Mouse (Mus musculus) erythroblast, adult 5-6 weeks (primary cell): ENCODE results near the gene Oas1h. TPM values are rescaled to one million over a fixed set of nuclear protein-coding genes. Genes with fewer than 3 reads are reported as not detected.
"Not testable (repeated sequence)": the region's sequence is repeated elsewhere in the genome, so short reads cannot be mapped to it uniquely, and the experiment has no call there.

Experiments used
- ATAC-seq: replicated peaks from 2 replicates; pipeline ENCODE4 v1.8.0; 2016; ENCODE audit warnings: moderate number of reproducible peaks, mild to moderate bottlenecking, moderate TSS enrichment, inconsistent platforms; ENCODE audit not compliant: poor library complexity, low FRiP score, severe bottlenecking
- total RNA-seq, 2 experiments: library from RNA; stranded (forward) in 1 of 2; stranded (reverse) in 1 of 2; fragments of 150-400 nt in 1 of 2; fragments of 200-764, 138-1000 nt in 1 of 2; gene quantifications; 2 replicates each; pipeline versions ENCODE4 v1.2.3 to v1.2.4; 2015 to 2017; ENCODE audit warnings: low replicate concordance in 2 of 2

The Oas1h gene
- total RNA-seq, 2 experiments from 2014 or later = not detected

DNA sequence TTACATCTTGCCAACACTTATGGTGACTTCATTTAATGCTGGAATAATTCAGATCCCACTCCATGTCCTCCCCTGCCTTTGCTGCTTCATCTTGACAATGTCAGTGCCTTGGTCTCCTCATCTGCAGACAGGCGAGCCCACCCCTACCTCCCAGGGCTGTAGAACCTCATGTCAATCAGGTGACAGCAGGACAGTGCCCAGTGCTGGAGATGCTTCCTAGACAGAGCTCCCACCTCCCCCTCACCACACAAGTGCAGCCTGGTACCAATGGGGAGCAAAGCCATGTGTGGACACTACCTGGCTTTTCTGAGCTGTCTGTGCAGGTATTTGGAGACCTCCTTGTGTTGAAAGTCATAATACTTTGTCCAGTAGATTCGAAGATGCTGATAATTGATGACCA is 17.6 kb downstream of the Oas1h start:
- ATAC-seq = not testable (repeated sequence)

DNA sequence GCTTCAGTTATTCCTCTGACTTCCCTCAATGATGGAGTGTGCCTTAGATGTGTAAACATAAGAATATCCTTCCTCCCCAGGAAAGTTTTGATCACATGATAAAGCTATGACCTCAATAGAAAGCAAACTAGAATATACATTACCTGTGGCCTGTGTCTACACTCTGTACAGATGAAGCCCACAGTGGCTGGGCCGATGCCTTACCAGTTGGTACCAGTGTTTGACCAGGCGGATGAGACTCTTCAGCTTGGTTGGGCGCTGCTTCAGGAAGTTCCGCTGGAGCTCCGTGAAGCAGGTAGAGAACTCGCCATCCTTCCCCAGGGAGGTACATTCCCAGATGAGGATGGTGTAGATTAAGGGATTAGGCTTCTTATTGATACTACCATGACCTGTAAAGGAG is 20.5 kb downstream of the Oas1h start:
- ATAC-seq = not testable (repeated sequence)

DNA sequence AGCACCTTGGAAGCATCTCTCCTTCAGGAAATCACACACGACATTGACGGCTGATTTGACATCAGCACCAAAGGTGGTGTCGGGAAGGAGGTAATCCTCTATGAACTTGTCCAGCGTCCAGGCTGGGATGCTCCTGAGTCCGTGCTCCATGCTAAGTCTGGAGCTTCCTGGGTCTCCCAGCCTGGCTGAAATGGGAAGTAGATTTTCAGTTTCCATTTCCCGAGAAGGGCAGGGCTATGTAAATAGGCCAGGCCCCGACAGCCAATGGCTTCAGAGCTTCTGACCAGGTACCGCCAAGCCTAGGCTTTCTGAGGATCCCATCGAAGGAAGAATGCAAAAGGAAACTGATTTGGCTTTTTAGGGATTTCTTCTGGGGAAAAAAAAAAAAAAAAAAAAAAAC is 26.2 kb downstream of the Oas1h start, which contains the start of gene Oas1g:
TSS of gene Oas1g (minus strand) at position 201 of the 400 bp plus-strand sequence.
- peak; percentile 38; the same call in 1 of the 2 replicates for ATAC-seq

DNA sequence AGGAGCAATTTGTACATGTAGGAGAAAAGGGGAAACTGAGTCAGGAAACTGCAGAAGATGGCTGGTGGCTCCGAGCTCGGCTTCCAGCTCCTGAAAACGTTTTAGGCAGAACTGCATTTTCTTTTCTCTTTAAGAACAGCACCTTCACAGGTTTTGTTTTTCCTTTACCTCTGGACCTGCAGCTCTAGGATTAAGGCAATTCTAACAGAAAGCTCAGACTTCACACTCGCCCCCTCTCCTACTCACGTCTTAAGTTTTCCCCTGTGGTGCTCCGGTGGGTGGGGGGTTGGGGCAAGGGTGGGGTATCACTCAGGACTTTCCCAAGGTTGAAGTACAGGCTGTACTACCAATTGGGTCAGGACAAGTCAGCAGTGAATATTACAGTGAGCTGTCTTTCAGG is 26.6 kb downstream of the Oas1h start:
- ATAC-seq = no peak

DNA sequence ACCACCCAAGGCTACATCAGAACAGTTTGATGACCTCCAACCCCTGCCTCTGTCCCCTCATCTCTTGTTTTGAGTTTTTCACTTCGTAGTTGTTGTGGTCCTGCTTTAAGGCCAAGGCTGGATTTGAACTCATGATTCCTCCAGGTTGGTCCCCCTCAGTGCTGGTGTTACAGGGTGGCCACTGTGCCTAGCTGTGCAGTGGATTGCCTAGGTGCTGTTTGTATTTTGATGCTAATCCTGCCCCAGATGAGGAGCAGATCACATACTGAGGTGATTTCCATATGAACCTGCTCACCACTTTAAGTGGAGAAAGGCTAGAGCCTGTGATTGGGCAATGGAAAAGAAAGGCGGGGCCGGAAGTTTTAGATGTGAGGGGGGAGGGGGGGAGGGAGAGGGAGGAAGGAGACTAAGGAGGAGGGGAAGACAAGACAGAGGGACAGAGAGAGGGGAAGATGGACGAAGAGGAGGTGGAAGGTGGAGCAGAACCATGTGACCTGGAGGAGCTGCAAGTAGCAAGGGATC is 27.1 kb downstream of the Oas1h start:
- ATAC-seq = not testable (repeated sequence)

DNA sequence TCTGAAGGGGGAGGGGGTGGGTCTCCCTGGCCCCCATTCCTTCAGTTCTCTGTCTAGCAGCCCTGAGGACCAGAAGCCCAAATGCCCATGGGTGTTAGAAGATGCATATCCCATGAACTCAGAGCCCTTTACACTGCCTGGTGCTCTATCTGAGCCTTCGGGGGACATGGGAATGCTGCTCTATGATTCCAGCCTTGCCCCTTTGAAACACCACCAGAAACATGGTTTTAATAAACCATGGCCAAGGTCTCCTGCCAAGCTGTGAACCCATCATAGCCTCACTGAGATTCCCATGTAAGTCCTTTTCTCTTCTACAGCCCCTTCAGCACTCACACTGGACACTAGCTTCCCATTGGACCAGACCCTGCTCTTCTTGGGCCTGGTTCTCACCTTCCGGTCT is 28.8 kb downstream of the Oas1h start:
- no peak for ATAC-seq

DNA sequence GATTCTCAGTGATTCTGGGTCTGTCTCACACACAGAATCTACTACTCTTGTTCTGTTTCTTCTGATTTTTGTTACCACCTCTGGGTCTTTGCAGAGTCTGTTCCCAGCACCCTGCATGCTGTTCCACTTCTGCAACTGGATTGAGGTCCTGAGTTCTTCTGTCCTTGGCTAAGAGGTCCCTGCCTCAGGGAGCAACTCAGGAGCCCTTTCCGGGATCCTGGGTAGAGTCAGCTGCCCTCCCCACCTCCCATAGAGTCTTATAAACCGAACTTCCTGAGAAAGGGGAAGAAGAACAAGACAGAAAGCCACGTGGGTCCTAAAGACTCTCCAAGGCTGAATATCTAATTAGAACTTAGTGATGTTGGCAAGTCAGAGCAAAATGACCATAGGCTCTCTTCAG is 29.8 kb downstream of the Oas1h start:
- no peak for ATAC-seq

DNA sequence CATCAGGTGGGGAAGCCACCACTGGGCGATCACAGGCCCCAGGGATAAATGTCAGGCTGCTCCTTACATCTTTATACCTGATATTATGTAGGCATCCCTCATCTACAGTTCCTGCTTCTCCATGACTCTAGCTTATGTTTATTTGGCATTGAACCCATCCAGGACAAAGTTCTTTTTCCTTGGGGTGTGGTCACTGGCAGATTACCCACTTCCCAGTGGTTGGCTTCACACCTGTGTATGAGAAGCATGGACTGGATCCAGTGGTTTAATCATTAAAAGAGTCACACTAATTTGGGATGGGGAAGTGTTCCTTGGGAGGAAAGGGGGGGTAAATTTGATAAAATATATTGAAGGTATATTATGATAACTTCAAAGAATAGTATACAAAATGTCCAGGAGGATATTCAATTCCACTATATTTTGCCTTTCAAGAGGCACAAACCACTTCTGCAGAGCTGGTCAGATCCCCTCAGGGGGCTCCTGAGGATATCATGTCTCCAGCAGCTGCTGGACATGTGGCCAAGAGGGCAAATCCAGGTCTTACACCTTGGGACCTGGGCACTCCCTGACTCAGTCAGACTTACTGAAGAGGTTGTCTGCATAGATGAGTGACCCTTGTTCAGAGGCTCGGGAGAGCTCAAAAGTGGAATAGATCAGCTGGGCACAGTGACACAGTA is 30.5 kb downstream of the Oas1h start:
- not testable (repeated sequence) for ATAC-seq

DNA sequence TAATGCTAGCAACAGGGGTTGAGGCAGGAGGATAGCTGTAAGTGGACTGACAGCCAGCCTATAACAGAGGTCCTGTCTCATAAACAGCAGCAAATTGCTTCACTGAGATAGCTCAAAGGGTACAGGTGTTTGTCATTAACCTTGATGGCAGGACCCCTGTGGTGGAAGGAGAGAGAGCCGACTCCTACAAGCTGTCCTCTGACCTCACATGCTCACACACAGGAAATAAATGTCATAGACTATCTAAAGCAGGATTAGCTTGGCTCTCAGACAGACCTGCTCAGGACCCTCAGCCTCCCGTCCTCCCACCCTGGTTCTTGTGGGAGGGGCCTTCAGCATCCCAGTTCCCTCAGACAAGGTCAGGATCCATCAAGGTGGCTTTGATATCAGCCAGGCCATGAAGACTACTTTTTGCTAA is 31.0 kb downstream of the Oas1h start:
- ATAC-seq = no peak

DNA sequence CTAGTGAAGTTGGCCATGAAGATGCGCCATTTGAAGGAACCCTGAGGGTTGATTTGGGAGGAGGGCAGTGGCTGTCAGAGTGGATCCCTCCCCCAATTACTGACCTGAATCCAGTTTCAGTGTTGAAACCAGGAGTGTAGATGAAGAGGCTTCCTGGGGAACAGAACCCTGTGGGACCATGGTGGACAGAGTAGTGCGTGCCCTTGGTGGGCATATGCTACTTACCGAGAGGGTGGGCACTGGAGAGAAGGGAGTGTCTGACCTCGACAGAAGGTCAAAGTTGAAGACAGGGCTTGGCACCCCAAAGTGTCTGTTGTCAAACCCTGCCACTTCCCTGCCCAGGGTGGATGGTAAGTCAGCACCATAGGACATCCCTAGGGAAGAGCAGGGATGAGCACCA is 32.6 kb downstream of the Oas1h start:
- ATAC-seq = not testable (repeated sequence)

DNA sequence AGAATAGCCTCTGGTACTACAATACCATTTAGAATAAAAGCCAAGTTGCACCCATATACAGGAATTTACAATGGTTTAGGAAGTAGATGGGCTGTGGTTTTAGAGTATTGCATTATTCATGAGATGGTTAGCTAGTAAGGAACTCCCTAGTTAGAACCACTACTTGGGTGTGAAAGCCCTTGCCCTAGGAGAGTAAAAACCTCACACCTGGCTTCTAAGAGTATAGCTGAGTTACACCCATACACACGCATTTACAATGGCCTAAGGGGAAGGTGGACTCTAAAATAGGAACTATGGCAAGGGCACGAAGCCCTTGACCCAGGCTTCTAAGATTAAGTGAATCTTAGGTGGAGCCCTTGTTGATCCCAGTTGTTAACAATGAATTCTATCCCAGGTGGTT is 33.5 kb downstream of the Oas1h start:
- not testable (repeated sequence) for ATAC-seq

DNA sequence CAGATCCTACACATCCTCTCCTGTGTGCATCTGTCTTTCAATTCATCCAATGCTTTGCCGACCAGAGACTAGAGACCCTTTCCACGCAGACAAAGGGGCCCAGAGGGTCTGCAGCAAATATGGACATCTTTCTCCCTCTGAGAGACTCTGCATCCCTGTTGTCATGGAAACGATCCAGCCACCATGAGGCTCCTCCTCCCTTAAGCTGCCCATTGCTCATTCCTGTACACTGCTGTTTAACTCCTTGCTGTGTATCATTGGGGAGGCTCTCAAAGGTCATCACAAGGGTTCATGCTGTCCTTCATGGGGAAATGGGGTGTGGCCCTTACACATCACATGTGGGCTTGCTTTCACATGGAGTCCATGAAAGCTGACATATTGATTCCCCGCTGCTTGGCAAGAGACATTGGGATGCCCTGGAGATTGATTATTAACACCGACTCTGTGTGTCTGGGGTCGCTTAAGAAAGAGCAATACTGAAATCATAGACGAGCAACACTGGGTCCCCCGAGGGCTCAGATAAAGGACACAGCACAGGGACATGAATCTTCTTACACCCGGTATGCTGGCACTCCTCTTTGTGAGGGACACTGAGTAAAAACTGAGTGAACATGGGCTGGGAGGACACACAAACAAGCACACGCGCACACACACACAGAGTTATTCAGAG is 34.1 kb downstream of the Oas1h start:
- no peak for ATAC-seq

DNA sequence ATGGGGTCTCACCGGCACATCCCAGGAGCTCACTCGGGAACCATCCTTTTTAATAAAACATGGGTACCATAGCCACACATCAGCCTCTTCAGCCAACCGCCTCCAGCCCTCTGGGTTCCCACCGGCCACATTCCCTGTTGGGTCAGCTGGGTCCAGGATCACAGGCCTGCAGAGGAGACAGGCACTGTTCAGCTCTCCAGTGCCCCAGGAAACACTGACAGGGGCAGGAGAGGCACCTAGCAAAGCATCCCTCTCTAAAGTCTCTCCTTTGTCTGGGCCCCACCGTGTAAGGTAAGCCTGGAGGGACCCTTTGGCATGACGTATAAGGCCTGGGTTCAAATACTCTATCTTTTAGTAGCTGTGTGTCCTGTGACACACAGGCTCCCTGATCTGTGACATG is 37.1 kb downstream of the Oas1h start:
- ATAC-seq = no peak

DNA sequence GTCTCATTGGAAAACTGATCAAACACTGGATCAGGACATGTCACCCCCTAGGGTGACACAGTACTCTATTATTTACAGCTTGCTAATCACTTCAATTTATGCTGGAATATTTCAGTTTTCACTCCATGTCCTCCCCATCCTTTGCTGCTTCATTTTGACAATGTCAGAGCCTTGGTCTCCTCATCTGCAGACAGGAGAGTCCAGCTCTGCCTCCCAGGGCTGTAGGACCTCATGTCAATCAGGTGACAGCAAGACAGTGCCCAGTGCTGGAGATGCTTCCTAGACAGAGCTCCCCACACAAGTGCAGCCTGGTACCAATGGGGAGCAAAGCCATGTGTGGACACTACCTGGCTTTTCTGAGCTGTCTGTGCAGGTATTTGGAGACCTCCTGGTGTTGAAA is 37.5 kb downstream of the Oas1h start:
- ATAC-seq = no peak

DNA sequence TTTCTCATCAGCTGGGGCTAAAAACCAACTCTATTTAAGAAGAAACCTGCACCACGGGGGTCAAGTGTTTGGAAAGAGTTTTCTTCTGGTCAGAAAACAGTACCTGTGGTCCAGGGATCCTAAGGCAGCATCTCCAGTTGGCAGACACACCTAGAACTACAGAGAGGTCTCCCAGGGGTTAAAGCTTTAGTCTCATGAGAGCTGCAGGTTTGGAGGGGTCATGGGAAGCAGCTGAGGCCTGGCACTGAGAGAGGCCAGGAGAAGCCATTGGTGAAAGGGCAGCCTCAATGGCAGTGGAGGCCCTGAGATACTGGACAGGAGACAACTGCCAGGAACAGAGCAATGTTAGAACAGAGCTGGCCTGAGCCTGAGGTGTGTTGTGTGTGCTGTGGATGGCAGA is 39.4 kb downstream of the Oas1h start:
- no peak for ATAC-seq

DNA sequence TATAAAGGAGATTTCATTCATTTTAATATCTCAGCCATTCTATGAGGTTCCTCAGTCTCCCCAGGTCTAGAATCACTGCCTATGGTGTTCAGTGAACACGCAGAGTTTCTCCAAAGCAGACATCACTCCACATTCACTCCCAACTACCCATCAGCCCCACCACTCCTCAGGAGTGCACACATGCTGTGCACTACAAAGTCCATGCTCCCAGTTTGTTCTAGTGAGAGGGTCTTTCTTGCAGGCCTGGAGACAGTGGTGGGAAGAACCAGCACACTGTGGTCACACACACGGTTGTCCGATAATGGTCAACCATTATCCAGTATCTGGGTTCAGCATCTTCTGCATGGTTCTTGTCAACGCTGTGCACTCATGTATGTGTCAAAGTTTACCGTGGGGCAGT is 40.8 kb downstream of the Oas1h start:
- no peak for ATAC-seq

DNA sequence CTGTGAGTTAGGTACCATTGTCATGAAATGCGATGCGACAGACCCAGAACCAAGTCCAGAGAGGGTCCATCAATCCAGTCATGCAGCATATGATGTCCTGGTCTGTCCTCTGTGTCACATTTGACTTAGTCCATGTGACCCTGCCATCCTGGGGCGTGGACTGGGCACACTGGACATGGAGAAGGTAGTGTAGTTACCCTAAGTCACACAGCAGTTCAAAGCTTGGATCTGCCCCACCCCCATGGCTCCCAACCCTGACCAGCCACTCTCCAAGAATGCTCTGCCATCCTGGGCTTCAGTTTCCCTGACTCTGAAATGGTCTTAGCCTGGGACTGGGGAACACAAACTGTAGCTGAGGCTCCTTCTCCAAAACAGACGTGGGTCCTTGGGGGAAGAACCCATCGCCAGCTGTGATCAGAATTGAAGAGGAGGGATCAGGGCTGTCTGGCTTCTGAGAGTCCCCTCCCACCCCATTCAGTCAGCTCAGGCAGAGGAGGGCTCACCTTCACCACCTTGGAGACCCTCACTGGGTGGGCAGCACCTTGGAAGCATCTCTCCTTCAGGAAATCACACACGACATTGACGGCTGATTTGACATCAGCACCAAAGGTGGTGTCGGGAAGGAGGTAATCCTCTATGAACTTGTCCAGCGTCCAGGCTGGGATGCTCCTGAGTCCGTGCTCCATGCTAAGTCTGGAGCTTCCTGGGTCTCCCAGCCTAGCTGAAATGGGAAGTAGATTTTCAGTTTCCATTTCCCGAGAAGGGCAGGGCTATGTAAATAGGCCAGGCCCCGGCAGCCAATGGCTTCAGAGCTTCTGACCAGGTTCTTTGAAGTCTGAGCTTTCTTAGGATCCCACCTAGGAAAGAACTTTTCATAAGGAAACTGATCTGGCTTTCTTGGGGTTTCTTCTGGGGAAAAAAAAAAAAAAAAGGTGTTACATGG is 45.8 kb downstream of the Oas1h start, which contains the start of gene Oas1a:
TSS of gene Oas1a (minus strand) at position 731 of the 943 bp plus-strand sequence.
- 0 out of 2 replicates have a peak, but pooled peaks have one; percentile 30 for ATAC-seq

DNA sequence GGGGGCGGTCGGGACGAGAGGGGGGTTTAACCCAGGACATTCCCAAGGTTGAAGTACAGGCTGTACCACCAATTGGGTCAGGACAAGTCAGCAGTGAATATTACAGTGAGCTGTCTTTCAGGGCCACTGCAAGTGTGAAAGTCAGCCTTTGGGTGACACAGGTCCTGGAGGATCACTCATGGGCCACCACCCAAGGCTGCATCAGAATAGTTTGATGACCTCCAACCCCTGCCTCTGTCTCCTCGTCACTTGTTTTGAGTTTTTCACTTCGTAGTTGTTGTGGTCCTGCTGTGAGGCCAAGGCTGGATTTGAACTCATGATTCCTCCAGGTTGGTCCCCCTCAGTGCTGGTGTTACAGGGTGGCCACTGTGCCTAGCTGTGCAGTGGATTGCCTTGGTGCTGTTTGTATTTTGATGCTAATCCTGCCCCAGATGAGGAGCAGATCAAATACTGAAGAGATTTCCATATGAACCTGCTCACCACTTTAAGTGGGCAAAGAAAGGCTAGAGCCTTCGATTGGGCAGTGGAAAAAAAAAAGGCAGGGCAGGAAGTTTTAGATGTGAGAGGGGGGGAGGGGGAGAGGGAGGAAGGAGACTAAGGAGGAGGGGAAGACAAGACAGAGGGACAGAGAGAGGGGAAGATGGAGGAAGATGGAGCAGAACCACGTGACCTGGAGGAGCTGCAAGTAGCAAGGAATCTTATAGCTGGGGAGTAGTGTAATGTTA is 47.1 kb downstream of the Oas1h start:
- no peak for ATAC-seq

DNA sequence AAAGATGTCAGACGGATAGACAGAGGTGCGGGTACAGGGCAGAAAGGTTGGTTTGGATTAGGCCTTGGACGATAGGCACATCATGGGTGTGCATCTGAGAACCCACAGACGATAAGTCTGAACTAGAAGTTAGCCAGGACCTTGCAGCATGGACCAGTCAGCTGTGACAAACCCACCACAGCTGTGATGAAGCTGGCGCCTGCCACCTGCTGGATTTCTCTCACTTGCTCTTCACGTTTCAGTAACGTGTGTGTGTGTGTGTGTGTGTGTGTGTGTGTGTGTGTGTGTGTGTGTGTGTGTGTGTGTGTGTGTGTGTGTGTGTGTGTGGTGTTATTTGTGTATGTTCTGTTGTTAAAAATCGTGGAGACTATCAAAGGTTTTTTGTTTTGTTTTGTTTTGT is 53.0 kb downstream of the Oas1h start, which contains the start of gene Oas1d:
TSS of gene Oas1d (plus strand) at position 333 of the 400 bp plus-strand sequence.
- ATAC-seq = not testable (repeated sequence)
